Mouse (Mus musculus) frontal cortex, postnatal 36 days (tissue): ENCODE results near the gene Fryl.
"Not testable (repeated sequence)": the region's sequence is repeated elsewhere in the genome, so short reads cannot be mapped to it uniquely, and the experiment has no call there.

ENCODE experiments used
- DNase-seq, 2 experiments: peaks; one replicate each; pipeline ENCODE4 v3.0.0; 2022; ENCODE audit warnings: low spot score in 2 of 2

The Fryl gene

GRCm38 (mm10) chr5:73112331-73112730 is 144.1 kb downstream of the Fryl start:
- DNase-seq = no peak

DNA sequence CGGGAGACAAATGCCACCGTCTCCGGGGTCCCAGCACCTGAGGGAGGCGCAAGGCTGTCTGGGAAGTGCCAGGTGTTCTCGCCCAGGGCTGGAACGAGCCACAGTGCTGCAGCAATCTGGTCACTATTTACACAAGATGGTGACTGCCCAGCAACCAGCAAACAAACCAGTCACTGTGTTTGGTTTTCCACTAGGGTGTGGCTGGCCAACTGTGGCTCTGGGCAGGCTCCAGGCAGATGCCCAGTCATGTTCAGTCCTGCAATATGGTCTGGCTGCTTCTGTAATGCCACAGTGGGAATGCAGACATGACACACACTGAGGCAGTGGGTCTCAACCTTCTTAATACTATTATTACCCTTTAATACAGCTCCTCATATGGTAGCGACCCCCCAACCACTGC is 152.8 kb downstream of the Fryl start:
- DNase-seq = no peak

GRCm38 (mm10) chr5:73102342-73102989 is 154.0 kb downstream of the Fryl start:
- no peak for DNase-seq

DNA sequence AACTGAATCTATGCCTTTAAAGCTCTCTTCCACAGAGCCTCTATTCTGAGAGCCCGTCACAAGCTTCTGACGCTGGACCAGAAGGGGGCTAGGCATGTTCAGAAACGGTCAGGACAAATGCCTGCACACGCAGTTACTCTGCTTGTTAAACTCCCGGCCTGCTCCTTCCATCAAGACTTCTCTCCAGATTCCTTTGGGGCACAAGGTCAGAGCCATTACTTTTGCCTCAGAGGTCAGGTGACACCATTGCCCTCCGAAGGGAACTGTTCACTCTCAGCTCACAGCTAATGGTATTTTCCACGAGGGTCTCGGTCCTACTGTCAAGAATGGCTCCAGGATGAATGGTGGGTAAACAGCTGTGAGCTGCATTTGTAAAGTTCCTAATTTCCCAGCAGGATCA is 164.2 kb downstream of the Fryl start:
- no peak for DNase-seq

GRCm38 (mm10) chr5:73089158-73089557 is 167.3 kb downstream of the Fryl start:
- no peak for DNase-seq

DNA sequence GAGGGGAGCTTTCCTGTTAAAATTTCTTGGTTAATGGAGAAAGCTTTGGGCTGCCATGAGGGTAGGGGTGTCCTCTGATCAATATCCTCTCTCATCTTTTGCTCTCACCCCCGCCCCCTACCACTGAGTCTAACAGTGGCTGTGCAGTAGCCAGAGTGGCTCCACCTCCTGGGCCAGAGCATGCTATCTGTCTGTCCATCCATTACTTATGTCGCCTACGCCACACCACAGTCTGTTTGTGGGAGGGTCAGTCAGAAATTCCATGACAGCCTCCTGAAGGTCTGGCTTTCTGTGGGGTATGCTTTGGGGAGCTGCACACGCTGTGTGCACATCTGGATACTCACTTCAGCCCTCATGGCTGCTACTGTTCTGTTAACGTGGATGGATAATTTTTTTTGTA is 174.9 kb downstream of the Fryl start:
- no peak for DNase-seq

DNA sequence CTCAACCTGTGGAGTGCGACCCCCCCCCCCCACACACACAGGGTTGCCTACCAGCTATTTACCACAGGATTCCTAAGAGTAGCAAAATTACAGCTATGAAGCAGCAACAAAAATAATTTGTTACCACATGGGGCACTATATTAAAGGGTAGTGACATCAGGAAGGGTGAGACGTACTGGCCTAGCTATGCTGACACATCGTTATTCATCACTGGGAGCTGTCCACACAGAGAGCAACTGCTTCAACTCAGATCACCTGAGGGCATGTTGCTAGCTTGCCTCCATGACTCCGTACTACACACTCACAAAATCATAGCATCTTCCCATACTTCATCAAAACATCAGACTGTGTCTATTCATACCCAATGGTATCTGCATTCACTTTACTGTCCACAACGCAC is 176.6 kb downstream of the Fryl start:
- DNase-seq = no peak

DNA sequence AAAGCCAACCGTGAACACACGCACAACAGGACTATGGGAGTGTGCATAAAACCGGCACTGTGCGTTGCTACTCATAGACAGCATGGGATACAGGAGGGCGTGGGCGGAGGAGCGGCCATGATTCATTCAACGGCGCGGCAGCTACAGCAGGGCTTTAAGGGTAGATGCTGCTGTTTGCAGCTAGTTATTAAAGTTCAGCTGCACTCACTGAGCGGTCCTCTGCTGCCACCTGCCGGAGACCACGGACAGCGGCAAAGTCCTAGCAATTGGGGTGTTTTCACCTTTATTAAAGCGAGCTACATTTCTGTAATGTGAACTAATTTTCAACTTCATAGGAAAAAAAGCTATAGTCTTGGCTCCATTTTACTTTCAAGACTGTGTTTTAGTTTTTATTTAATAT is 185.1 kb downstream of the Fryl start:
- peak; percentile 78 to 81 for DNase-seq

DNA sequence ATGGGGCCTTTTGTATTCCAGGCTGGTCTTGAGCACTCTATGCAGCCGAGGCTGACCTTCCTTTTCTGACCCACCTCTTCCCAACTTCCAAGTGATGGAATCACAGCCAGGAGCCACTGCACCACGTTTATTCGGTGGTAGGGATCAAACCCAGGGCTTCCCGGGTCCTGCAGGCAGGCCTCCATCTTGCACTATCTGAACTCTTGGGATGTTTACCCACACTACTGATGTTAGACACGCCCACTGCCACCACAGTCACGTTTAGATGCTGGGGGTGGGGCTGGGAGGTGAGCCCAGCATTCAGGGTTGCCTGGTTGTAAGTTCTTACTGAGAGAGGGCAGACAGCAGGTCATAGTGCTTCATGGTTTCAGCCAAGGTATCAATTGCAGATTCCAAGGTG is 189.5 kb downstream of the Fryl start:
- no peak for DNase-seq

GRCm38 (mm10) chr5:73063768-73064669 is 192.4 kb downstream of the Fryl start:
- DNase-seq = no peak

DNA sequence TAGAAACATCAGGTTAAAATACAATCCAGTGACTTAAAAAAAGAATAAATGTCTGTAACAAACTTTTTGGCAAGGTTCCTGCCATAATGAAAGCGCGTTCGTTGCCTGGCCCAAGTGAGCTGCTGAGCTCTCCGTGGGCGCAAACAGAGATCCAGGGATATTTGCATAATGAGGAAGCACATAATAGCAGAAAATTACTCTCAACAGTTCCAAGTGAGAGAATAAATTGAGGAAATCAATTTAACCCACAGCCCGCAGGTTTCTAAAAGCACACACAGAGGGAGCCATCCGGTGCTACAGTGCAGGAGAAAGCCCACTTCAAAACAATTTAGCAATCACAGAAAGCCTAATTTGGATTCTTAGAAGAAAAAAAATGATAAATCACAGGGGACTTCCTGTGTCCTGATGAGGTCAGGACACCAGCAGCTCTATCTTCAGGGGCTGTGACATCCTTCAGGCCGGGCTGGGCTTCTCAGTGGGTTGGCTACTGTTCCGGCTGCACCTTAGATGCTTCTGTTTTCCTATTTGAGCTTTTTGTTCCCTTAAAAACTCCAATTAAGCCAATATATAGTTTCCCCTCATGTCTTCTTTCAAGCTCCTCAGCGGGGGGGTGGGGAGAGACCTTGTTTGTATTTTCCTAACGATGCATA is 194.8 kb downstream of the Fryl start:
- peak in 1 of 2 experiments; percentile 11 for DNase-seq

DNA sequence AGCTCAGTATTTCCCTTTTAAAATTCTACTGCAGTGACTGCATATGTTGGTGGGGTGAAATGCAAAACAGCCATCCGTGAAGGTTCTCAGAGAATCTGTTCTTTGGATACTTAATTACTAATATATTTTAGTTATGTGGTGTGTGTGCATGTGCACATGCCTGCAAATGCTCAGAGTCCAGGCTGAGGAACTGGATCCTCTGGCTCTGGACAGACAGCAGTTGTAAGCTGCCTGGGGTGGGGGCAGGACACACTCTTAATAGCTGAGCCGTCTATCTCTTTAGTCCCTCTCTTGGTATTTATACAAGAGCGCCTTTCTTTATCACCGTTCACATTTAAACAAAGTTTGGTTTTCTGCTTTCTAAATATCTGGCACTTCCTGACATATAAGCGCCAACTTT is 199.5 kb downstream of the Fryl start:
- no peak for DNase-seq

DNA sequence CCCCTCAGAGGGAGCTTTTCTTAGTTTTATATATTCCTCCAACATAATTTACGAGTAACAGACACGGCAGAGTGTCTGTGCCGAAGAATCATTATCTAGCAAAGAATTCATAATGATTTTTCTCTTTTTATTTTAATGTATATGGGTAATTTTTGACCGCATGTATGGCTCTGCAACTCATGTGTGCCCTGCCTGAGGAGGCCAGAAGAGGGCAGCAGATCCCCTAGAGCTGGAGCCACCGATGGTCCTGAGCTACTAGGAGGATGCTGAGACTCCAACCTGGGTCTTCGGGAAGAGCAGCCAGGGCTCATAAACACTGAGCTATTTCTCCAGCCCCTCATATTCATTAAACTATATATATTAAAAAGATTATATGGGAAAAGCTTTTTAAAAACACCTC is 200.0 kb downstream of the Fryl start:
- no peak for DNase-seq

- DNase-seq = no peak
Measured at GRCm38 (mm10) chr5:73053933-73054332, 202.5 kb downstream of the Fryl start.

DNA sequence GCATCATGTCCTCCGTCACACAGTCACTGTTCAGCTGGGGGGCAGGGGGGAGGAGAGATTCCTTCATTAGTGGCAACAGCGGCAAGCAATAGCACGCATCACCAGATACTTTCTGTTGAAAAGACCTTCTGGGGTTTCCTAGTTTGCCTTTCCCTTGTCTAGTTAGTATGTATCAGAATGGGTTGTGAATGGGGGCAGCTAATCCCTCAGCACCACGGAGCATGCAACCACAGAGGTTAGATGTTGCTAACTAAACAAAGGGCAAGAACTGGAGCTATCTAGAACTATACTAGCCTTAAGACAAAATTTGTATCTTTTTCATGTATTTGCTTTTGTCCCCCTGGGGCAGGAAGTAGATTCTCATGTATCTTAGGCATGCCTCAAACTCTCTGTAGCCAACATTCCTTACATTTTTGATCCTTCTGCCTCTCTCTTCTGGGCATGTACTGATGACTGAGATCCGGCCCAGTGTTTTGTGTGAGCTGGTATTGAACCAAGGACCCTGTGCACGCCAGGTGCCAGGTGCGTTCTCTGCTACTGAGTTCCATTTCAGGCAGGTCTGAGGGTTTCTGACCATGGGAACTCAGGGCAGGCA is 208.7 kb downstream of the Fryl start:
- no peak for DNase-seq

- DNase-seq = no peak
Measured at GRCm38 (mm10) chr5:73044055-73044454, 212.4 kb downstream of the Fryl start.

DNA sequence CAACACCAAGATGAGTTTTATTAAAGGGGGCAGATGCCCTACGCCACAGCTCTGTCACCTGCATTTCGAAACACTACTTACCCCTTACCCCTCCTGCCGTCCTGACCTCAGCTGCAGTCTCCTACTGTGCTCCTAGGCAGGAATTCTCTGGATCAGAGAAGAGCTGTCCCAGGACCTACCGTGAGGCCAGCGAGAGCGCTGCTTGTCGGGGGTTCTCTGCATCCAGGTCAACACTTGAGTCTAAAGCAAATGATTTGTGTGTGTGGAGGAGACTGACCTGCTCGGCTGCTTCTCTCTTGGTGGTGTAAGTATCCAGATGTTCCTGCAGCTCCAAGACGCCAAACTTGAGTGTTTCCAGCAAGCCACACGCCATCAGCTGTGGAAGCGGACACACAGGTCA is 223.9 kb downstream of the Fryl start:
- DNase-seq = no peak

- no peak for DNase-seq
Measured at GRCm38 (mm10) chr5:73028646-73029045, 227.8 kb downstream of the Fryl start.

GRCm38 (mm10) chr5:73023801-73024200 is 232.6 kb downstream of the Fryl start:
- DNase-seq = no peak

- no peak for DNase-seq
Measured at GRCm38 (mm10) chr5:73014745-73015144, 241.7 kb downstream of the Fryl start.

- not testable (repeated sequence) for DNase-seq
Measured at GRCm38 (mm10) chr5:73013611-73014287, 242.7 kb downstream of the Fryl start.
